Mouse (Mus musculus): Measurements from ENCODE around the gene Mkrn2os. TPM values are rescaled to one million over a fixed set of nuclear protein-coding genes. Genes with fewer than 3 reads are reported as not detected.

Gene Mkrn2os
- total RNA-seq, 2 experiments from 2014 or later: 0.17 TPM; not detected in 1

GRCm38 (mm10) chr6:115583430-115584125 lies 8.8 kb downstream of the Mkrn2os start:
- intact Hi-C loops (cut with DNase I): no loop called here
- DNase-seq: no peak

GRCm38 (mm10) chr6:115582328-115583115 lies 9.9 kb downstream of the Mkrn2os start:
- no peak for DNase-seq
- intact Hi-C loops (cut with DNase I): no loop called here

DNA sequence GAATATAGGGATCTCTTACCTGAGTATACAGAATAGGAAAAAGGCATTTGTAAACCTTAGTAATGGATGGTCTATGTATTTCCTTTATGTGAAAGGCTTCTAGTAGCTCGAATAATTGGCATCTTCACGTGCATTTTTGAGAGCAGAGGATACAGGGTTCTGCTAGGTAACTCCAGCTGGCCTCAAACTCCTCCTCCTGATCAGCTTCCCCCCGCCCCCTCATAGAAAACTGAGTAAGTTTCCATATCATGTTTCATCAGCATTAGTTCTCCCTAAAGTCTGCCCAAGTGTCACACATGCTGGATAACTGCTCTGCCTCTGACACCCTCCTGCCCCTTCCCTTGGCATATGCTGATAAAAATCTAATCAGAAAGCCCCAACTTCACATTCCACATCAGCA lies 11.6 kb downstream of the Mkrn2os start:
- intact Hi-C loops (cut with DNase I): no loop called here
- no peak for DNase-seq

- intact Hi-C loops (cut with DNase I): no loop called here
- DNase-seq: no peak
Observed at GRCm38 (mm10) chr6:115577941-115578340, 14.4 kb downstream of the Mkrn2os start.

GRCm38 (mm10) chr6:115577407-115577806 lies 15.0 kb downstream of the Mkrn2os start:
- no peak for DNase-seq
- intact Hi-C loops (cut with DNase I): no loop called here

GRCm38 (mm10) chr6:115574171-115574570 lies 18.2 kb downstream of the Mkrn2os start:
- DNase-seq: no peak

DNA sequence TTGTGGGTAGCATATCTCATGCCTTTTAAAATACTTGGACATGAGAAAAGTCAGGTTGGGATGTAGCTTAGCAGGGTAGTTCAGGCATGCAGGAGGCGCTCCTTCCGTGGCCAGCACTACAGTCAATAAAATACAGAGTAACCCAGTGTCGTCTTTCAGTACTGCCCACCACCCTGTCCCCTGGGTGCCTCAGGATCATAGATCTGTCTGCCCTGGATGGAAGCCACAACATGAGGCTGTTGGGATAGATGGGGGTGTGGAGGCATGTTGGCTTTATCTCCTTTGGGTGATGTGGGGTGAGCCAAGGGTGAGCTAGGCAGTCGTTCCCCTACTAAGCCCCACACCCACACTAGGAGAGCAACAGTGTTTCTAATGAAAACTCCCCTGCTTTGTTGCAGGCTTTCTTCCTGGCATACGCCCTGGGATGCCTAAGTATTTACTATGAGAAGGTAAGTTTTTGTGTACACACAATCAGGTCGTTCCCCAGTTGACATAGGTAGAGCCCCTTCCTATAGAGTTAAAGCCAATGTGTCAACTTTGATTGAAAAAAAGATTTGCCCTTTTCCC lies 26.8 kb downstream of the Mkrn2os start:
- DNase-seq: no peak
- intact Hi-C loops (cut with DNase I): no loop called here

More at GRCm38 (mm10) chr6:115574171-115574570, 18.2 kb downstream of the Mkrn2os start:
- intact Hi-C loops (cut with DNase I): no loop called here

GRCm38 (mm10) chr6:115559651-115560632 lies 32.4 kb downstream of the Mkrn2os start:
- peak; percentile 22 to 30 for DNase-seq
- intact Hi-C loops (cut with DNase I): no loop called here

- no peak for DNase-seq
- intact Hi-C loops (cut with DNase I): no loop called here
Observed at GRCm38 (mm10) chr6:115558176-115558575, 34.2 kb downstream of the Mkrn2os start.

DNA sequence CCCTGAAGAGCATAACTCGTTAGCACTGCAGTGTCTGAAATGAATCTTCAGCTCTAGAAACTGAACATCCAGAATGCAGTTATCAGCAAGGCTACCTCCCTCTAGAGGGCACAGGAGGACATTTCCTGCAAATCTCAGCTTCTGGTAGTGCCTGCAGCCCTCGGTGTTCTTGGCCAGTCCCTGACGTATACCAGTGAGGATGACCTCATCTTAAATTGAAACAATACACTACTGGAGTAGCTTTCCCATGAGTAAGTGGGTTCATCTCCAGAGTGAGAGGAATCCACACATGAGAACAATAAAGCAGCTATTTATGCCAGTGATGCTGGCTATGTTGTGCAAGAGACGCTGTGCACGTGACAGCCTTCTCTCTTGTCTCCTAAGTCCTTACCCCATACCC lies 36.9 kb downstream of the Mkrn2os start:
- intact Hi-C loops (cut with DNase I): no loop called here
- peak in 1 of 2 experiments; percentile 14 for DNase-seq

- intact Hi-C loops (cut with DNase I): loop anchor here (5.0 kb wide), 2 partner anchors 61 to 256 kb away; no protein-coding TSS in a partner anchor
- DNase-seq: peak; percentile 59 to 77
Observed at GRCm38 (mm10) chr6:115546276-115546675, 46.1 kb downstream of the Mkrn2os start.

DNA sequence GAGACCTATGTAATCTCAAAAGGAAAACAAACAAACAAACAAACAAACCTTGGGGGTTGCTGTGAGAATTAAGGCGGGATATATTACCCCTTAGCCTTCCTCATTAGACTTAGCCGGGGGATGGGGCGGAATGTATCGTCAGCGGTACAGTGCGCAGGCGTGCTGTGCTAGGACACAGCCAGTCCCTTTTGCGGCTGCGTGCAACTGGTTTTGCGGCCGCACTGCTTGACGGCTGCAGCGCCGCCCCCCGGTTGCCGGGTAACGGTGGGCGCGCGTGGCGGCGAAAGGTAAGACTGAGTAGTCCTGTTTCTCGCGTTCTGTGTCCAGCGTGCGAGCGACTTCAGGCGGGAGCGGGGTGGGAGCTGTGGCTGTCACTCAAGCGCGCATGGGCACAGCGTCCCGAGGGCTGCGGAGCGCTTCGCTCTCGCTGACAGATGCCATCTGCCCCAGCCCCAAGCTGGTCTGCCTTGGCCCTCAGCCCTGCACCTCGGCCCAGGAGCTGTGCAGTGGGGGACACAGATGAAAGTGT lies 47.9 kb downstream of the Mkrn2os start, which contains the start of gene Tsen2:
Gene Tsen2 (plus strand): TSS at position 223 of the 529 bp plus-strand sequence.
- intact Hi-C loops (cut with DNase I): no loop called here
- peak; percentile 98 to 99 for DNase-seq

GRCm38 (mm10) chr6:115542341-115542740 lies 50.0 kb downstream of the Mkrn2os start:
- no peak for DNase-seq
- intact Hi-C loops (cut with DNase I): no loop called here

DNA sequence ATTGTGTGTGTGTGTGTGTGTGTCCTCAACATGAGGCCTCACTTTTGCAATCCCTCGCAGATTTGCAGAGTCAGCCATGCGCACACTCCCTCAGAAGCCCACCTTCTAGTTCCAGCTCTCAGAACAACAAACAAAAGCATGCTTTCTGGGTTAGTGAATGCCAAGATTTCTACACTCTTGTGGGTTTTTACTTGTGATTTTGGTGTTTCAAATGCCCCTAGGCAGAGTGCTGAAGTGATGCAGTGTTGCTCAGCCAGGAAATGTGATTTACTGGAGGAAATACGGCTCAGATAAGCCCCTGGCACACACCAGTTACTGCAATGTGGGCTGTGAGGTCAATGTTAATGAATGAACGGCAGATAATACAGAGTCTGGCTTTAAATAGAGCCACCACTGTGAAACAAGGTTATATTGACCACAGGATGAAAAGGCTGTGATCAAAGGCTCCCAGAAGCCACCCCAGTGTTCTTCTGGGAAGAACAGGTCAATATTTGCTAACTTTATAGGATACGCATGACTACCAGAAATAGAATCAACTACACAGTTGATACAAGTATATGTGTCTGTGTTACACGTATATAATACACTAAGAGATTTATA lies 50.6 kb downstream of the Mkrn2os start:
- intact Hi-C loops (cut with DNase I): no loop called here

DNA sequence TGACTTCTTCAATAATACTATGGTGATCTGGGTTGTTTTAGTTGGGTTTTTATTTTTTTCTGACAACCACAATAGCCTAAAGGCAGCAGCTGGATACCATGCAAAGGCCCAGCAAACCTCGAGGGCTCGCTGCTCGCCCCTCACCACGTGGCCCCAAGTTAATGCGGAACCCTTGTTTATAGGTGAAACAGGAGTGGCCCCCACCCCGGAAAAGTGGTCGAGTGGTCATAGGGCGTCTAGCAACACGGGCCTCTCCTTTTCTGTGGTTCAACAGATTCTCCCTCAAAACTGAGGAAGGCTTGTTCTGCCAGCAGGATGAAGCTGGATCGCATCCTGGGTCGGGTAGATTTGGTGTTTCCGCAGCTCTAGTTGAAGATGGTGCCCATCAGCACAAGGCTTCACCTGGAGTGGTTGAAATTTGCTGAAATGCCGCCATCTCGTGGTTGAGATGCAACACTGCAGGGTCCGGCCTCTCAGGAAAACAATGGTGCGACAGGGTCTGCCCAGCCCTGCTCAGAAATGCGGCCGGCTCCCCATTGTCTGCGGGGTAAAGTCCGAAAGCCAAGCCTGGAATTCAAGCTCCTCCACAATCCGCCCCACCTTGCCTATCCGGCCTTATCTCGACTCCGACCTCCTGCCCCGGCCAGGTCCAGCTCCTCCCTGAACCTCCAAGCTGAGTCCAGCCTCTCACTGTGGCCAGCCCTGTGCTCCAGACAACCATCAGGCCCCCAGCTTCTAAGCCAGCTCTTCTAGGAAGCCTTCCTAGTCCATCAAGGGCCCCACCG lies 53.5 kb downstream of the Mkrn2os start:
- intact Hi-C loops (cut with DNase I): loop anchor here (1.0 to 5.0 kb wide), 6 partner anchors 107 to 612 kb away; partner anchors contain the start of genes Gm17482 and Pparg
- DNase-seq: peak; percentile 90 to 91

More for the DNA sequence above, 50.6 kb downstream of the Mkrn2os start:
- DNase-seq: no peak

- DNase-seq: no peak
- intact Hi-C loops (cut with DNase I): loop anchor here (5.0 kb wide), 2 partner anchors 104 to 609 kb away; no protein-coding TSS in a partner anchor
Observed at GRCm38 (mm10) chr6:115536169-115536568, 56.2 kb downstream of the Mkrn2os start.

- intact Hi-C loops (cut with DNase I): loop anchor here (5.0 kb wide), 2 partner anchors 102 to 607 kb away; no protein-coding TSS in a partner anchor
- peak; percentile 42 to 57 for DNase-seq
Observed at GRCm38 (mm10) chr6:115534617-115535016, 57.8 kb downstream of the Mkrn2os start.

All from heart, postnatal 10 days (tissue).